Mouse (Mus musculus) lung, adult 2 months (tissue): ENCODE results near the gene Apbb2.

Experiments
- CTCF ChIP-seq: fragments of 200-500 bp; IDR thresholded peaks from 2 replicates; pipeline ENCODE4 v1.5.1; 2011; ENCODE audit warnings: mild to moderate bottlenecking, low read length, control low read depth; ENCODE audit not compliant: insufficient read depth
- POLR2A ChIP-seq: fragments of 200-500 bp; IDR thresholded peaks from 2 replicates; pipeline ENCODE4 v1.6.1; 2011; ENCODE audit warnings: low read depth, mild to moderate bottlenecking, control low read depth, low read length, borderline replicate concordance; ENCODE audit errors: extremely low read depth

GRCm38 (mm10) chr5:66330806-66331205 lies 287.8 kb downstream of the Apbb2 start:
- no peak for TF ChIP-seq CTCF
- TF ChIP-seq POLR2A: no peak
